Mouse (Mus musculus): Measurements from ENCODE around the gene Abl1. TPM values are rescaled to one million over a fixed set of nuclear protein-coding genes. Genes with fewer than 3 reads are reported as not detected.

The Abl1 gene
- polyA plus RNA-seq (2012; rRNA removed): 8.6 and 10.1 TPM in 2 replicates

DNA sequence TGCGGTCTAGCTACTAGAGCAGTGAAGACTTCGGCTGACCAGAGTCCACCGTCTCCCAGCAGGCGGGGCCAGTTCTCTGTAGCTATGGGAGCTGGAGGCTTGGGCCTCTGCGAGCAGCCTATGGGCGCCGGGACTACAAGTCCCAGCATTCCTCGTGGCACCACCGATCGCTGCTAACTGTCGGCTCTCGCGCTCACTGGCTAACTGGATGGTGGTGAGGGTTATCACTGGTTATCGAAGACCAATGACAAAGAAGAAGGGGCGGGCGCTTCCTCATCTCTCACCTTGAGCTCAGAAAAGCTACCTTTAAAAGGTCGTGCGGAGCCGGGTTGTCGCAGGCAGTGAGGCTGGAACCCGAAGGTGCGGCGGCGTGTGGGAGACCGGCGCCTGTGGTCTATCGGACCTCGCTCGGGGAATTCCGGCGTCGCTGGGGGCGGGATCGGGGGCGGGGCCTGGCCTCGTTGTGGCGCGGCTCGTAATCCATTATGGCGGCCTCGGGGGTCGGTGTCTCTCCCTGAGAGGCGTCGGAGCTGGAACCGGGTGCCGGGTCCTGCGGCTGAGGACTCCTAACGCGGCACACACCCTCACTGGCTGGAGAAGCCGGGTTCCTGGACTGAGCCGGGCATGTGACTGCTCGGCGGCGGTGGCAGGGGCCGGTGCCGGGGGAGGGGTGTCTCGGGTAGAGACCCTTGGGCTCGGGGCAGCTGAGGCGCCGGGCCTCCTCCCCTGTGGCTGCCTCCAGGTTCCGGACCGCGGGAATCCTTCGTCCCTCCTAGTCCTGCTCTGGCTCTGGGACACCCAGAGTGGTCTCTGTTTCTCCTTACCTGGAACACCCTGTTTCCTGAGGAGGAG, at the start of gene Abl1:
Gene Abl1, plus strand, starts transcription at position 303 of the 852 bp plus-strand sequence.

DNA sequence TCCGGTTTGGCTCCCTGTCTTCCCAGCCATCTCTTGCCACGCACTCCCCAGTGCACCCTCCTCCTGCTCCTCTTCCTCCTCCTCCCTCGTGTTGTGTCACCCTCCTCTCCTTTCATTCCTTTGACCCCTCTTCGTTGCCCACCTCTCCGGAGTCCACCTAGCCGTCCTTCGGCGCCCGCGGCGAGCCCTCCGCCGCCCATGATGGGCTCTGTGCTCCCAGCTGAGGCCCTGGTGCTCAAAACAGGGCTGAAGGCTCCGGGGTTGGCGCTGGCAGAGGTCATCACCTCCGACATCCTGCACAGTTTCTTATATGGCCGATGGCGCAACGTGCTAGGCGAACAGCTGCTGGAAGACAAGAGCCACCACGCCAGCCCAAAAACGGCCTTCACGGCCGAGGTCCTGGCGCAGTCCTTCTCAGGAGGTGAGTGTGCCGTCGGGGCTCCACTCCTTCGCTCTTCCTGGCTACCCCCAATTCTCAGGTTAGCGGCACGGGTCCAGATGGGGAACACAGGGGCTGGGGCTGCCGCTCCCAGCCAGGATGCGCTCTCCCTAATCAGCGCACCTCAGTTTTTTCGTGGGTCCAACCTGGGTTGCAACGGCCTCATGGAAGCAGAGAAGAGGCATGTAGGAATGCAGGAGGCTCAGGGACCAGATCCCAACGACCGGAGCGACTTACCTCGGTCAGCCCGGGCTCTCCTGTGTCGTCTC, 48.1 kb upstream of the Abl1 start, which contains the start of gene Prdm12:
Gene Prdm12, plus strand, starts transcription at position 137 of the 708 bp plus-strand sequence.

GRCm38 (mm10) chr2:31670551-31671035, 17.6 kb upstream of the Abl1 start, which contains the start of gene Exosc2:
Exosc2 (plus strand) TSS chr2:31670715.

GRCm38 (mm10) chr2:31810444-31810843, 122.3 kb downstream of the Abl1 start, which contains the start of gene Qrfp:
Qrfp (minus strand) TSS chr2:31810580.

GRCm38 (mm10) chr2:31845896-31846691, 157.9 kb downstream of the Abl1 start, which contains the start of gene Fibcd1:
Fibcd1 (minus strand) TSS chr2:31846005.

Other genes starting within 250 kb of the Abl1 start
- gene Ass1, start 218.2 kb upstream of the Abl1 start, polyA plus RNA-seq (2012; rRNA removed): 58.7 and 72.4 TPM in 2 replicates
- 15.0 and 16.0 TPM in 2 replicates for gene Fubp3, start 115.7 kb upstream of the Abl1 start, polyA plus RNA-seq (2012; rRNA removed)
- not detected in 2 replicates for gene Prdm12, start 48.3 kb upstream of the Abl1 start, polyA plus RNA-seq (2012; rRNA removed)
- 28.0 and 30.3 TPM in 2 replicates for gene Exosc2, start 17.7 kb upstream of the Abl1 start, polyA plus RNA-seq (2012; rRNA removed)
- 0.01 TPM in 2 replicates for gene Qrfp, start 122.2 kb downstream of the Abl1 start, polyA plus RNA-seq (2012; rRNA removed)
- not detected in 2 replicates for gene Fibcd1, start 157.6 kb downstream of the Abl1 start, polyA plus RNA-seq (2012; rRNA removed)
- 0.01 and 0.02 TPM in 2 replicates for gene Lamc3, start 198.9 kb downstream of the Abl1 start, polyA plus RNA-seq (2012; rRNA removed)